Mouse (Mus musculus) forebrain, embryonic 13.5 days (tissue): ENCODE measurements at regions not wholly inside any gene's neighbourhood (a gene's known extent, or its start where the extent isn't known, plus 50 kb on each side); places are given as distances from the start of the nearest gene placed in this dataset.

Experiments
- ATAC-seq: fragments of 200-750 bp; cut with Nextera tagmentation; 2 replicates; pipeline ENCODE4 v1.8.0; 2017
- H3K27ac ChIP-seq: fragments of 300-500 bp; sonication (generic); 2 replicates; pipeline ENCODE4 v1.5.1; 2015; ENCODE audit warnings: inconsistent platforms, mild to moderate bottlenecking, moderate library complexity
- H3K27me3 ChIP-seq: fragments of 300-500 bp; sonication (generic); 2 replicates; pipeline ENCODE4 v1.6.1; 2015; ENCODE audit warnings: mild to moderate bottlenecking, inconsistent platforms
- H3K36me3 ChIP-seq: fragments of 300-500 bp; sonication (generic); 2 replicates; pipeline ENCODE4 v1.6.1; 2015; ENCODE audit warnings: mild to moderate bottlenecking, inconsistent platforms; ENCODE audit not compliant: poor library complexity, severe bottlenecking
- H3K4me1 ChIP-seq: fragments of 300-500 bp; sonication (generic); 2 replicates; pipeline ENCODE4 v1.6.1; 2015; ENCODE audit warnings: inconsistent platforms
- H3K4me2 ChIP-seq: fragments of 300-500 bp; sonication (generic); 2 replicates; pipeline ENCODE4 v1.6.1; 2015; ENCODE audit warnings: inconsistent platforms, mild to moderate bottlenecking, moderate library complexity
- H3K4me3 ChIP-seq: fragments of 300-500 bp; sonication (generic); 2 replicates; pipeline ENCODE4 v1.5.1; 2015; ENCODE audit warnings: mild to moderate bottlenecking, inconsistent platforms
- H3K9ac ChIP-seq: fragments of 300-500 bp; sonication (generic); 2 replicates; pipeline ENCODE4 v1.6.1; 2015; ENCODE audit warnings: mild to moderate bottlenecking, inconsistent platforms
- H3K9me3 ChIP-seq: fragments of 300-500 bp; sonication (generic); replicated peaks from 2 replicates; pipeline ENCODE4 v1.6.1; 2016; ENCODE audit warnings: inconsistent platforms
- WGBS: fragments of 180-500 bp; shearing (Covaris S2); methylation state at CpG from one replicate; pipeline ENCODE4 v1.1.7; 2015; 5-methylcytosine and 5-hydroxymethylcytosine counted together

DNA sequence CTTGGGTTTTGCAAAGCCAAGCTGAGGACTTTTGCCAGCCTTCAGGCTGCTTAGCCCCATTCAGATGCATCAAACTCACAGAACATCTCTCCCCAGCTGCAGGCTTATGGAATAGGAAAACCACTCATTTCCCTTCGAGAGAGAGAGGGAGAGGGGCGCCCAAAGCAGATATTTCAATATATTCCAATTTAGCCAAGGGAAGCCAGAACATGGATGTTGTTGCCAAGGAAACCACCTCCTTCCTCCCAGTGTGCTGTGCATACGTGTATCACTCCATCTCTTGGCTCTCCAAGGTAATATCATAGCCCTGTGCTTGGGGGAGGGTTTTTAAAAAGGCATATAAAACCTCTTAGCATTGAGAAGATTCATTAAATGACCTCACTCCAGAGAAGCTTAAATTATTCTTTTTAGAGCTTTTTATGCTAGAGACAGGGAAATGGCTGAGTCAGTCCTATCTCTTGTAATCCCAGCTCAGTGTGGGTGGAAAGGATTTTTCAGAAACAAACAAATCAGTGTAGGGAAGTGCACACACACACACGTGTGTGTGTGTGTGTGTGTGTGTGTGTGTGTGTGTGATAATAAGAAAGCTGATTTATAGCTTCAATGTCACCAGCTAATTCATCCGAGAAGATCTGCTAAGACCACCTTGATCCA lies 245.1 kb downstream of the Rps24 start:
- no peaks in the 10 kb centered on the region for H3K4me1 ChIP-seq
- ATAC-seq: no peak
- WGBS: 68% methylated on average over 5 of the region's 5 CpGs
- no peaks in the 10 kb centered on the region for H3K27me3 ChIP-seq
- no peaks in the 10 kb centered on the region for H3K36me3 ChIP-seq
- H3K4me2 ChIP-seq: no peak overlapping the region
- no peak overlapping the region for H3K4me3 ChIP-seq
- H3K9ac ChIP-seq: no peak overlapping the region
- H3K9me3 ChIP-seq: no peaks in the 10 kb centered on the region
- peak overlapping the region; percentile 44 for H3K27ac ChIP-seq

GRCm38 (mm10) chr14:24733326-24733725 lies 246.4 kb downstream of the Rps24 start:
- no peaks in the 10 kb centered on the region for H3K27me3 ChIP-seq
- H3K4me2 ChIP-seq: no peak overlapping the region
- no peaks in the 10 kb centered on the region for H3K36me3 ChIP-seq
- no peak overlapping the region for H3K4me3 ChIP-seq
- H3K4me1 ChIP-seq: no peaks in the 10 kb centered on the region
- H3K9me3 ChIP-seq: no peaks in the 10 kb centered on the region
- no peak for ATAC-seq
- no peak overlapping the region for H3K27ac ChIP-seq
- H3K9ac ChIP-seq: no peak overlapping the region
- 82% methylated on average over 7 of the region's 7 CpGs for WGBS

GRCm38 (mm10) chr14:24738869-24739268 lies 251.9 kb downstream of the Rps24 start:
- no peak for ATAC-seq
- H3K36me3 ChIP-seq: no peaks in the 10 kb centered on the region

DNA sequence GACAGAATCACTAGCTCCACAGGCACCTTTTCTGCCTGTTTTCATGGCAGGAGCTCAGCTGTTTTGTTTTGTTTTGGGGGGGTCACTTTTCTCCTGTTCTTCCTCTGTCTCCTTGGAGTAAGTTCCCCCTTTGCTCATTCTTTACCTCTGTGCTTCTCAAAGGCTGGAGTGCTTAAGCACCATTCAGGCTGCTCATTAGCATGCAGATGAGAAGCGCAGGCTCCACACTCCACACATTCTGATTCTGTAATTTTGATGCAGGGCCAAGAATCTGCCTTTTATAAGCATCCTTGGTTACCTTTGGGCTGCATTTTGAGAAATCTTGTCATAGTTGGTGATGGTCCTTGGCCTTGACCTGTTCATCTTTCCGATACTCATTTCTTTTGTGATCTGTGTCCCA lies 257.5 kb downstream of the Rps24 start:
- Histone ChIP-seq H3K27ac (0 out of 2 replicates have a peak overlapping the region, but pooled peaks have one; percentile 15), H3K9me3 (no peaks in the 10 kb centered on the region), H3K4me3 (no peak overlapping the region), H3K4me1 (peaks cover 33% of the 10 kb centered on the region), H3K9ac (no peak overlapping the region), H3K4me2 (no peak overlapping the region), H3K27me3 (no peaks in the 10 kb centered on the region), H3K36me3 (no peaks in the 10 kb centered on the region)
- 0 out of 2 replicates have a peak, but pooled peaks have one; percentile 53 for ATAC-seq
- WGBS: 37% methylated on average over 2 of the region's 2 CpGs

More at GRCm38 (mm10) chr14:24738869-24739268, 251.9 kb downstream of the Rps24 start:
- H3K4me2 ChIP-seq: no peak overlapping the region
- 0 out of 2 replicates have a peak overlapping the region, but pooled peaks have one; percentile 3 for H3K27ac ChIP-seq
- peaks cover 6% of the 10 kb centered on the region; the same call in 1 of the 2 replicates for H3K4me1 ChIP-seq
- no peaks in the 10 kb centered on the region for H3K9me3 ChIP-seq
- H3K9ac ChIP-seq: no peak overlapping the region
- H3K4me3 ChIP-seq: no peak overlapping the region
- no peaks in the 10 kb centered on the region for H3K27me3 ChIP-seq

DNA sequence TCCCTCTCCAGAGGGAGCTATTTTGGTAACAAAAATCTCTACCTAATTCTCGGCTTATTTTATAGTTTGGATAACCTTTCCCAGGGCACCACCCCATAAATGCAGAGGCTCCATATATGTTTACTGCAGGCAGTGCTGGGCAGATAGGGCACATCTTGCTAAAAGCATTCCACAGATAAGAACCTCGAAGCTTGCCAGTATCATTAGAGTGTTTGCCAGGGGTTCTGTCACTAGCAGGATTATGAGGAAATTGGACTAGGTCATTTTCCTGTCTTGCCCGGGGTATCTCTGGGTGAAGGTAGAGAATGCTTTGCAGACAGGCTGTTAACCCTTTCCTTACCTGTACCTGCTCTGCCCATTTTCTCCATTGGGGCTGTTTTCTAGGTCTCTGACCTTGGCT lies 258.8 kb downstream of the Rps24 start:
- no peak overlapping the region for H3K4me2 ChIP-seq
- no peak overlapping the region for H3K27ac ChIP-seq
- ATAC-seq: no peak
- WGBS: 52% methylated on average over 3 of the region's 3 CpGs
- no peaks in the 10 kb centered on the region for H3K27me3 ChIP-seq
- no peak overlapping the region for H3K9ac ChIP-seq
- H3K4me3 ChIP-seq: no peak overlapping the region
- no peaks in the 10 kb centered on the region for H3K9me3 ChIP-seq
- H3K36me3 ChIP-seq: no peaks in the 10 kb centered on the region
- H3K4me1 ChIP-seq: peaks cover 38% of the 10 kb centered on the region

DNA sequence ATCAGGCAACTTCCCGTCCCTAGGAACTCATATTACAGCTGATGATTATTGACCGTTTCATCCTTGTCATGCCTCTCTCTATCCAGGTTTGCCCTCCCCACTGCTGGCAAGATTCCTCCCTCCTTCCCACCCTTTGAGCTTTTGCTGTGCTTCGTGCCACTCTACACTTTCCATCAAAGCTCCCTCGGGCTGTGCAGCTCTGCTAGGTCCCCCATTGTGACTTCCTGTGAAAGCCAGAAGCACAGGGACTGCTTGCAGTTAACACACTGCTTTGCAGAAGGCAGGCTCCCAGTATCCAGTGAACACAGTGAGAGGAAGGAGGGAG lies 260.5 kb downstream of the Rps24 start:
- H3K4me1 ChIP-seq: peaks cover 38% of the 10 kb centered on the region
- no peaks in the 10 kb centered on the region for H3K36me3 ChIP-seq
- no peak overlapping the region for H3K4me3 ChIP-seq
- H3K4me2 ChIP-seq: no peak overlapping the region
- H3K27me3 ChIP-seq: no peaks in the 10 kb centered on the region
- no peak overlapping the region for H3K9ac ChIP-seq
- 56% methylated on average over 4 of the region's 4 CpGs for whole genome bisulfite sequencing
- ATAC-seq: no peak
- no peaks in the 10 kb centered on the region for H3K9me3 ChIP-seq
- H3K27ac ChIP-seq: no peak overlapping the region

DNA sequence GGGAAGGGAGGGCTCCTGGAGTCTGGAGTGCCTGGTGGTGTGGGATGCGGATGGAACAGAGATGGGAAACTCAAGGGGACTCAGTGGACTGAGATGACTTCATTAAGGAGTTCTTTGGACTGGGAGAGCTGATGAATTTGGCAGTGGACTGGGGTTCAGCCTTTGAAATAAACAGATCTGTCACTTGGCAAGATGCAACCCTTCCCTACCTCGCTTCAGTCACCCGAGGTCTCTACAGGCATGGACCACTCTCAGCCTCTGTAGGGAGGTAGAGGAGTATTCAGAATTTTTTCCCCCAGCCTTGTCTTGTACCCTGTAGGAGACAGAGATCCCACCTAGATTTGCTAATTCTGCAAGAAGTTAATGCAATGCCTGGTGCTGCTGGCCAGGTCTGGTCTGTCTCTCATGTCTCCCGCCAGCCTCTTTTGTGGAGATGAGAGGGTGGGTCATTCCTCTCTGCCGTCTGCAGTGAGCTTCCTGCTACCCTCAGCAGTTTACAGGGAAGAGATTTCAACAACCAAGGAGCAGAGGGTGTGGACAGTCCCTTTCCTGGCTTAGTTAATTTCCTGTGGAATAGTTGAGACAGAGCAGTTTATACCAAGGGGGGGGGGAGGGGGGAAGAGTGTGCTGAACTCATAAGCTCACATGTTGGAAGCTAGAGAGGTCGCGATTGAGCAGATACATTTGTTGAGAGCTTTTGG lies 261.0 kb downstream of the Rps24 start:
- no peaks in the 10 kb centered on the region for H3K9me3 ChIP-seq
- WGBS: 61% methylated on average over 7 of the region's 7 CpGs
- no peak for ATAC-seq
- no peak overlapping the region for H3K4me3 ChIP-seq
- H3K4me1 ChIP-seq: peaks cover 38% of the 10 kb centered on the region
- H3K4me2 ChIP-seq: no peak overlapping the region
- H3K27ac ChIP-seq: no peak overlapping the region
- H3K27me3 ChIP-seq: no peaks in the 10 kb centered on the region
- no peaks in the 10 kb centered on the region for H3K36me3 ChIP-seq
- H3K9ac ChIP-seq: no peak overlapping the region

GRCm38 (mm10) chr14:24748497-24748862 lies 261.6 kb downstream of the Rps24 start:
- no peaks in the 10 kb centered on the region for H3K36me3 ChIP-seq
- ATAC-seq: no peak
- H3K27ac ChIP-seq: no peak overlapping the region
- no peaks in the 10 kb centered on the region for H3K27me3 ChIP-seq
- H3K9me3 ChIP-seq: no peaks in the 10 kb centered on the region
- peaks cover 38% of the 10 kb centered on the region for H3K4me1 ChIP-seq
- H3K4me3 ChIP-seq: no peak overlapping the region
- H3K4me2 ChIP-seq: no peak overlapping the region
- 83% methylated on average over 2 of the region's 2 CpGs for WGBS
- no peak overlapping the region for H3K9ac ChIP-seq

- 0 out of 2 replicates have a peak, but pooled peaks have one; percentile 43 for ATAC-seq
Measured at GRCm38 (mm10) chr14:24749313-24749712, 262.4 kb downstream of the Rps24 start.

GRCm38 (mm10) chr14:24751227-24751626 lies 264.3 kb downstream of the Rps24 start:
- no peaks in the 10 kb centered on the region for H3K36me3 ChIP-seq
- no peak for ATAC-seq
- H3K9ac ChIP-seq: no peak overlapping the region
- no peak overlapping the region for H3K4me3 ChIP-seq
- H3K4me2 ChIP-seq: no peak overlapping the region
- H3K27ac ChIP-seq: no peak overlapping the region
- WGBS: 95% methylated on average over 8 of the region's 8 CpGs
- no peaks in the 10 kb centered on the region for H3K9me3 ChIP-seq
- no peaks in the 10 kb centered on the region for H3K27me3 ChIP-seq
- peaks cover 29% of the 10 kb centered on the region for H3K4me1 ChIP-seq

More at GRCm38 (mm10) chr14:24749313-24749712, 262.4 kb downstream of the Rps24 start:
- no peak overlapping the region for H3K4me2 ChIP-seq
- H3K9me3 ChIP-seq: no peaks in the 10 kb centered on the region
- H3K4me1 ChIP-seq: peaks cover 35% of the 10 kb centered on the region
- H3K36me3 ChIP-seq: no peaks in the 10 kb centered on the region
- no peak overlapping the region for H3K4me3 ChIP-seq
- 65% methylated on average over 9 of the region's 9 CpGs for WGBS
- no peaks in the 10 kb centered on the region for H3K27me3 ChIP-seq
- peak overlapping the region; percentile 35 for H3K27ac ChIP-seq
- H3K9ac ChIP-seq: no peak overlapping the region

GRCm38 (mm10) chr14:24754753-24755152 lies 267.8 kb downstream of the Rps24 start:
- no peaks in the 10 kb centered on the region for H3K36me3 ChIP-seq
- H3K27ac ChIP-seq: no peak overlapping the region
- no peaks in the 10 kb centered on the region for H3K27me3 ChIP-seq
- no peak overlapping the region for H3K9ac ChIP-seq
- H3K9me3 ChIP-seq: no peaks in the 10 kb centered on the region
- no peak overlapping the region for H3K4me3 ChIP-seq
- H3K4me2 ChIP-seq: no peak overlapping the region
- peaks cover 22% of the 10 kb centered on the region for H3K4me1 ChIP-seq
- no peak for ATAC-seq
- WGBS: 50% methylated on average over 1 of the region's 1 CpGs

GRCm38 (mm10) chr14:24755426-24756117 lies 268.6 kb downstream of the Rps24 start:
- WGBS: 84% methylated on average over 12 of the region's 12 CpGs
- no peak overlapping the region for H3K4me2 ChIP-seq
- H3K9ac ChIP-seq: no peak overlapping the region
- ATAC-seq: no peak
- H3K36me3 ChIP-seq: no peaks in the 10 kb centered on the region
- H3K9me3 ChIP-seq: no peaks in the 10 kb centered on the region
- H3K27me3 ChIP-seq: no peaks in the 10 kb centered on the region
- H3K27ac ChIP-seq: no peak overlapping the region
- H3K4me1 ChIP-seq: peaks cover 27% of the 10 kb centered on the region
- H3K4me3 ChIP-seq: no peak overlapping the region
